Mouse (Mus musculus) erythroblast, adult 5-6 weeks (primary cell): ENCODE data around the gene Epn3. TPM values are rescaled to one million over a fixed set of nuclear protein-coding genes. Genes with fewer than 3 reads are reported as not detected.

Source experiments
- ATAC-seq: replicated peaks from 2 replicates; pipeline ENCODE4 v1.8.0; 2016; ENCODE audit warnings: moderate number of reproducible peaks, mild to moderate bottlenecking, moderate TSS enrichment, inconsistent platforms; ENCODE audit not compliant: poor library complexity, low FRiP score, severe bottlenecking
- total RNA-seq, 2 experiments: library from RNA; stranded (forward) in 1 of 2; stranded (reverse) in 1 of 2; fragments of 150-400 nt in 1 of 2; fragments of 200-764, 138-1000 nt in 1 of 2; gene quantifications; 2 replicates each; pipeline versions ENCODE4 v1.2.3 to v1.2.4; 2015 to 2017; ENCODE audit warnings: low replicate concordance in 2 of 2

The Epn3 gene
- total RNA-seq, 2 experiments from 2014 or later = not detected

DNA sequence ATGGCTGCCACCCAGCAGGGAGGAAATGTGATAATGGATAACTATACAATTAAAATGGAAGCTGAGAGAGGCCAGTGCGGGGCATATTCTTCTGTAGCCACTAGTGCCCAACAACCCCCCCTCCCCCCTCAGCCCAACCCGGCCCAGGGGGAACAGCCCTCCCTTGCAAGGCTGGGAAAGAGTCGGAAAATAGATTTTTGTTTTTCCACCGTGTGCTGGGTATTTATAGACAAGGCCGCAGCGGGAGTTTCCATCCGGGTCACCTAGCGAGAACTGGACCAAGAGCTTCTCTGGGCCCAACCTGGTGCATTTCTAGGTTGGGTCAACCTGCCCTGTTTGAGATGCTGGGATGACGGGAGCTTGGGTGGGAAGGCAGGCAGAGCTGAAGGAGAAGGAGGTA is 58.0 kb downstream of the Epn3 start:
- ATAC-seq = no peak

DNA sequence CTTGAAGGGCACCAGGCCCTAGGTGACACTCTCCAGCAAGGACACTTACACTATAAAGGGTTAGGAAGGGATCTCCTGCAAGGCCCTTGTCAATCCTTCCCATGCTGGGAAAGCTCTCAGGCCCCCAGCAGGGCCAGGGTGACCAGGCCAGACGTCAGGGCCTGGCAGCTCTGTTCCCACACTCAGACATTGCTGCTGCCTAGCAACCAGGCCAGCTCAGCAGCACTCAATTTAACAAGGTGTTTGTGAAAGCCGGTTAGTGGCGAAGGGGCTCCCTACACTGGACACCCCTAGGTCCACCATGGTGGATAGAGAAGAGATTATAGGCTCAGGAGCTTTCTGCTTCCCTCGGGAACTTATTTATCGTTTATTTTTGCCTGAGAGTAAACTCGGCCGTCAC is 58.7 kb downstream of the Epn3 start:
- no peak for ATAC-seq

DNA sequence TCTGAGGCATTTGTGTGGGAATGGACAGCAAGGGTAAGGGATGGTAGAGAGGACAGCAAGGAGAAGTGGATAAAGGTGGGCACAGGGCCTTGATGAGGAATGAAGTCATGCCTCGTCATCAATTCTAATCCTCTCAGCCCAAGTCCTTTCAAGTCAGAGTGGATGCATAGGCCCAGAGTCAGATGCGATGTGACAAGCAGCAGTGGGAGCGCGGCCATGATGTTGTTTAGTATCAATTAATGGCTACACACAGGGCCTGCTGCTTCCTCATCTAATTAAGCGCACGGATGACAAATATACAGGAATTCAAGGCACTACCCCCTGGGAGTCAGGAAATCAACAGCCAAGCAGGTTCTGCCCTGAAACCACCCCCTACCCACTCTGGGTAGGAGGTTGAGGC is 59.4 kb downstream of the Epn3 start:
- ATAC-seq = no peak

Other genes starting within 250 kb of the Epn3 start
- not detected in 2 replicates for gene Gm21885, start 218.1 kb downstream of the Epn3 start, total RNA-seq (2015; ENCODE audit: low replicate concordance)
- gene Gm21885, start 218.1 kb downstream of the Epn3 start, total RNA-seq (2017; ENCODE audit: low replicate concordance) = not detected in 2 replicates
- 140 and 142 TPM in 2 replicates for gene Luc7l3, start 178.0 kb downstream of the Epn3 start, total RNA-seq (2015; ENCODE audit: low replicate concordance)
- 373 and 416 TPM in 2 replicates for gene Luc7l3, start 178.0 kb downstream of the Epn3 start, total RNA-seq (2017; ENCODE audit: low replicate concordance)
- gene Ankrd40, start 172.0 kb downstream of the Epn3 start, total RNA-seq (2015; ENCODE audit: low replicate concordance) = 4.0 and 4.4 TPM in 2 replicates
- gene Ankrd40, start 172.0 kb downstream of the Epn3 start, total RNA-seq (2017; ENCODE audit: low replicate concordance) = 13.4 and 17.4 TPM in 2 replicates
- gene Abcc3, start 107.0 kb downstream of the Epn3 start, total RNA-seq (2015; ENCODE audit: low replicate concordance) = 4.2 TPM in 1 of 2 replicates, not detected in the other
- gene Abcc3, start 107.0 kb downstream of the Epn3 start, total RNA-seq (2017; ENCODE audit: low replicate concordance) = 3.2 and 8.6 TPM in 2 replicates
- 109 and 122 TPM in 2 replicates for gene Cacna1g, start 25.8 kb downstream of the Epn3 start, total RNA-seq (2015; ENCODE audit: low replicate concordance)
- gene Cacna1g, start 25.8 kb downstream of the Epn3 start, total RNA-seq (2017; ENCODE audit: low replicate concordance) = 78.9 and 102 TPM in 2 replicates
- gene Spata20, start 13.8 kb downstream of the Epn3 start, total RNA-seq (2015; ENCODE audit: low replicate concordance) = not detected in 2 replicates
- gene Spata20, start 13.8 kb downstream of the Epn3 start, total RNA-seq (2017; ENCODE audit: low replicate concordance) = not detected in 2 replicates
- gene Mycbpap, start 21.8 kb upstream of the Epn3 start, total RNA-seq (2015; ENCODE audit: low replicate concordance) = not detected in 2 replicates
- not detected in 2 replicates for gene Mycbpap, start 21.8 kb upstream of the Epn3 start, total RNA-seq (2017; ENCODE audit: low replicate concordance)
- gene Rsad1, start 49.3 kb upstream of the Epn3 start, total RNA-seq (2015; ENCODE audit: low replicate concordance) = not detected in 2 replicates
- 0.34 and 2.0 TPM in 2 replicates for gene Rsad1, start 49.3 kb upstream of the Epn3 start, total RNA-seq (2017; ENCODE audit: low replicate concordance)
- gene Chad, start 65.1 kb upstream of the Epn3 start, total RNA-seq (2015; ENCODE audit: low replicate concordance) = not detected in 2 replicates
- not detected in 2 replicates for gene Chad, start 65.1 kb upstream of the Epn3 start, total RNA-seq (2017; ENCODE audit: low replicate concordance)
- 6.3 and 10.8 TPM in 2 replicates for gene Acsf2, start 101.9 kb upstream of the Epn3 start, total RNA-seq (2015; ENCODE audit: low replicate concordance)
- 0.26 and 2.5 TPM in 2 replicates for gene Acsf2, start 101.9 kb upstream of the Epn3 start, total RNA-seq (2017; ENCODE audit: low replicate concordance)
- 15.7 and 21.1 TPM in 2 replicates for gene Lrrc59, start 129.8 kb upstream of the Epn3 start, total RNA-seq (2015; ENCODE audit: low replicate concordance)
- 20.0 and 27.6 TPM in 2 replicates for gene Lrrc59, start 129.8 kb upstream of the Epn3 start, total RNA-seq (2017; ENCODE audit: low replicate concordance)
- gene Mrpl27, start 153.8 kb upstream of the Epn3 start, total RNA-seq (2015; ENCODE audit: low replicate concordance) = 7.1 and 49.2 TPM in 2 replicates
- 10.5 and 17.8 TPM in 2 replicates for gene Mrpl27, start 153.8 kb upstream of the Epn3 start, total RNA-seq (2017; ENCODE audit: low replicate concordance)
- 3.1 and 4.8 TPM in 2 replicates for gene Eme1, start 154.0 kb upstream of the Epn3 start, total RNA-seq (2015; ENCODE audit: low replicate concordance)
- gene Eme1, start 154.0 kb upstream of the Epn3 start, total RNA-seq (2017; ENCODE audit: low replicate concordance) = 10.1 and 13.2 TPM in 2 replicates
- not detected in 2 replicates for gene Xylt2, start 177.5 kb upstream of the Epn3 start, total RNA-seq (2015; ENCODE audit: low replicate concordance)
- 0.26 and 0.56 TPM in 2 replicates for gene Xylt2, start 177.5 kb upstream of the Epn3 start, total RNA-seq (2017; ENCODE audit: low replicate concordance)
- gene Gm11541, start 204.5 kb upstream of the Epn3 start, total RNA-seq (2015; ENCODE audit: low replicate concordance) = not detected in 2 replicates
- gene Gm11541, start 204.5 kb upstream of the Epn3 start, total RNA-seq (2017; ENCODE audit: low replicate concordance) = not detected in 2 replicates
- not detected in 2 replicates for gene Cdc34b, start 241.8 kb upstream of the Epn3 start, total RNA-seq (2015; ENCODE audit: low replicate concordance)
- gene Cdc34b, start 241.8 kb upstream of the Epn3 start, total RNA-seq (2017; ENCODE audit: low replicate concordance) = not detected in 2 replicates